Mouse (Mus musculus): ENCODE results near the gene Gm527. TPM values are rescaled to one million over a fixed set of nuclear protein-coding genes. Genes with fewer than 3 reads are reported as not detected.
A peak's percentile ranks its signal among the peaks of the same experiment; 100 is the strongest.

Gene Gm527
- polyA plus RNA-seq, 1 experiment from 2014 or later, result 3.2 TPM

- Histone ChIP-seq H3K9me3 (replicated peaks; ENCODE audit: low read length) (no peaks in the 10 kb centered on the region), H3K4me1 (replicated peaks; ENCODE audit: insufficient read depth, low read length) (peaks cover 11% of the 10 kb centered on the region; the same call in 1 of the 2 replicates), H3K4me2 (ENCODE audit: low read length) (peak overlapping the region; percentile 95), H3K27ac (no peak overlapping the region), H3K9ac (ENCODE audit: low read depth, low read length) (peak overlapping the region; percentile 93), H3K27me3 (ENCODE audit: insufficient read depth, low read length) (no peaks in the 10 kb centered on the region), H3K4me3 (replicated peaks; ENCODE audit: low read depth, low read length) (peak overlapping the region; percentile 87), H3K36me3 (ENCODE audit: insufficient read depth, low read length) (no peaks in the 10 kb centered on the region; the same call in 1 of the 2 replicates)
- WGBS, result under 1% methylated on average over 9 of the region's 9 CpGs
- TF ChIP-seq CTCF (IDR thresholded peaks at IDR 0.05; ENCODE audit: low read depth), result no peak
- ATAC-seq (replicated peaks; ENCODE audit: low FRiP score, low read depth), result no peak
- no peak for DNase-seq (ENCODE audit: low spot score)
Observed at GRCm38 (mm10) chr12:64967470-64967869, 49.8 kb downstream of the Gm527 start.

- 3% methylated on average over 2 of the region's 2 CpGs for WGBS
- ATAC-seq (replicated peaks; ENCODE audit: low FRiP score, low read depth) (no peak), DNase-seq (ENCODE audit: low spot score) (no peak)
- Histone ChIP-seq H3K4me1 (replicated peaks; ENCODE audit: insufficient read depth, low read length) (peaks cover 11% of the 10 kb centered on the region; the same call in 1 of the 2 replicates), H3K27me3 (ENCODE audit: insufficient read depth, low read length) (no peaks in the 10 kb centered on the region), H3K9ac (ENCODE audit: low read depth, low read length) (peak overlapping the region; percentile 93), H3K4me2 (ENCODE audit: low read length) (peak overlapping the region; percentile 95), H3K27ac (no peak overlapping the region), H3K4me3 (replicated peaks; ENCODE audit: low read depth, low read length) (peak overlapping the region; percentile 87), H3K36me3 (ENCODE audit: insufficient read depth, low read length) (no peaks in the 10 kb centered on the region; the same call in 1 of the 2 replicates), H3K9me3 (replicated peaks; ENCODE audit: low read length) (no peaks in the 10 kb centered on the region)
- no peak for TF ChIP-seq CTCF (IDR thresholded peaks at IDR 0.05; ENCODE audit: low read depth)
Observed at GRCm38 (mm10) chr12:64968067-64968466, 50.4 kb downstream of the Gm527 start.

- Histone ChIP-seq H3K4me2 (ENCODE audit: low read length) (0 out of 2 replicates have a peak overlapping the region, but pooled peaks have one; percentile 2), H3K9ac (ENCODE audit: low read depth, low read length) (no peak overlapping the region), H3K27ac (no peak overlapping the region), H3K4me3 (replicated peaks; ENCODE audit: low read depth, low read length) (no peak overlapping the region), H3K36me3 (ENCODE audit: insufficient read depth, low read length) (no peaks in the 10 kb centered on the region; the same call in 1 of the 2 replicates), H3K9me3 (replicated peaks; ENCODE audit: low read length) (no peaks in the 10 kb centered on the region), H3K4me1 (replicated peaks; ENCODE audit: insufficient read depth, low read length) (peaks cover 11% of the 10 kb centered on the region; the same call in 1 of the 2 replicates), H3K27me3 (ENCODE audit: insufficient read depth, low read length) (no peaks in the 10 kb centered on the region)
- ATAC-seq (replicated peaks; ENCODE audit: low FRiP score, low read depth) (no peak), DNase-seq (ENCODE audit: low spot score) (no peak)
- TF ChIP-seq CTCF (IDR thresholded peaks at IDR 0.05; ENCODE audit: low read depth), result no peak
Observed at GRCm38 (mm10) chr12:64971399-64971798, 53.7 kb downstream of the Gm527 start.

- ATAC-seq (replicated peaks; ENCODE audit: low FRiP score, low read depth) (no peak), DNase-seq (ENCODE audit: low spot score) (no peak)
- Histone ChIP-seq H3K27me3 (ENCODE audit: insufficient read depth, low read length) (no peaks in the 10 kb centered on the region), H3K9me3 (replicated peaks; ENCODE audit: low read length) (no peaks in the 10 kb centered on the region), H3K4me2 (ENCODE audit: low read length) (no peak overlapping the region), H3K36me3 (ENCODE audit: insufficient read depth, low read length) (peaks cover under 1% of the 10 kb centered on the region; the same call in 1 of the 2 replicates), H3K9ac (ENCODE audit: low read depth, low read length) (no peak overlapping the region), H3K4me3 (replicated peaks; ENCODE audit: low read depth, low read length) (no peak overlapping the region), H3K4me1 (replicated peaks; ENCODE audit: insufficient read depth, low read length) (peaks cover 11% of the 10 kb centered on the region; the same call in 1 of the 2 replicates), H3K27ac (no peak overlapping the region)
- WGBS, result 77% methylated on average over 6 of the region's 6 CpGs
- no peak for TF ChIP-seq CTCF (IDR thresholded peaks at IDR 0.05; ENCODE audit: low read depth)
Observed at GRCm38 (mm10) chr12:64972063-64972462, 54.4 kb downstream of the Gm527 start.

Other genes with a start within 250 kb of the Gm527 start
- 10.8 and 11.1 TPM in 2 replicates for gene Klhl28, start 47.6 kb downstream of the Gm527 start, polyA plus RNA-seq (2015; fragmentation: Nextera tagmentation; extraction: Ambion mirVana)
- 20.9 and 23.6 TPM in 2 replicates for gene Togaram1, start 47.9 kb downstream of the Gm527 start, polyA plus RNA-seq (2015; fragmentation: Nextera tagmentation; extraction: Ambion mirVana)
- gene Prpf39, start 118.4 kb downstream of the Gm527 start, polyA plus RNA-seq (2015; fragmentation: Nextera tagmentation; extraction: Ambion mirVana), result 34.4 and 37.2 TPM in 2 replicates
- 432 and 463 TPM in 2 replicates for gene Fkbp3, start 156.1 kb downstream of the Gm527 start, polyA plus RNA-seq (2015; fragmentation: Nextera tagmentation; extraction: Ambion mirVana)
- gene Fancm, start 157.7 kb downstream of the Gm527 start, polyA plus RNA-seq (2015; fragmentation: Nextera tagmentation; extraction: Ambion mirVana), result 7.4 and 8.3 TPM in 2 replicates